Mouse (Mus musculus): ENCODE data around the gene Hoxc10.

Hoxc10 gene

DNA sequence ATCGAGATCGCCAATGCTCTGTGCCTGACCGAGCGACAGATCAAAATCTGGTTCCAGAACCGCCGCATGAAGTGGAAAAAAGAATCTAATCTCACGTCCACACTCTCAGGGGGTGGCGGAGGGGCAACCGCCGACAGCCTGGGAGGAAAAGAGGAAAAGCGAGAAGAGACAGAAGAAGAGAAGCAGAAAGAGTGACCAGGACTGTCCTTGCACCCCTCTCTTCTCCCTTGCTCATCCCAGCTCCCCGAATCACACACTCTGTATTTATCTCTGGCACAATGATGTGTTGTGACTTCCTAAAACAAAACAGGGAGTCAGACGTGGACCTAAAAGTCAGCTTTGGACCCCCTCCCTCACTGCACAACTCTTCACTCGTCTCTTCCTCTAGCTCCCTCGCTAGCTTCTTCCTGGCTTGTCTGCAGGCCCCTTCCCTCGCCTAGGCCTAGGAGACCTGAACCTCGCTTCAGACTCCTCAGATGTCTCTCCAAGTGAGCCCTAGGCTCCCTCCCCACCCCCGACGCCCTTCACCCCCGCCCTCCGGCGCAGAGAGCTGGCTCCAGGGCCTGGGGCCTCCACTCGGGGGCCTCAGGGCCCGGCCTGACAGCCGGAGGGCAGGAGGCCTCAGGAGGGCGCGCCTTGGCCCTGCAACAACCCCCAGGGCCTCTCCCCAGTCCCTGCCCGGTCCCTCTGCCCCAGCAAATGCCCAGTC lies 44.4 kb downstream of the Hoxc10 start:
- no peak for DNase-seq (ENCODE audit: low read depth in 1 of 2, low spot score in 2 of 2)

- no peak for DNase-seq (ENCODE audit: low read depth in 1 of 2, low spot score in 2 of 2)
These were observed 45.4 kb downstream of the Hoxc10 start for GRCm38 (mm10) chr15:103011928-103012486.

DNA sequence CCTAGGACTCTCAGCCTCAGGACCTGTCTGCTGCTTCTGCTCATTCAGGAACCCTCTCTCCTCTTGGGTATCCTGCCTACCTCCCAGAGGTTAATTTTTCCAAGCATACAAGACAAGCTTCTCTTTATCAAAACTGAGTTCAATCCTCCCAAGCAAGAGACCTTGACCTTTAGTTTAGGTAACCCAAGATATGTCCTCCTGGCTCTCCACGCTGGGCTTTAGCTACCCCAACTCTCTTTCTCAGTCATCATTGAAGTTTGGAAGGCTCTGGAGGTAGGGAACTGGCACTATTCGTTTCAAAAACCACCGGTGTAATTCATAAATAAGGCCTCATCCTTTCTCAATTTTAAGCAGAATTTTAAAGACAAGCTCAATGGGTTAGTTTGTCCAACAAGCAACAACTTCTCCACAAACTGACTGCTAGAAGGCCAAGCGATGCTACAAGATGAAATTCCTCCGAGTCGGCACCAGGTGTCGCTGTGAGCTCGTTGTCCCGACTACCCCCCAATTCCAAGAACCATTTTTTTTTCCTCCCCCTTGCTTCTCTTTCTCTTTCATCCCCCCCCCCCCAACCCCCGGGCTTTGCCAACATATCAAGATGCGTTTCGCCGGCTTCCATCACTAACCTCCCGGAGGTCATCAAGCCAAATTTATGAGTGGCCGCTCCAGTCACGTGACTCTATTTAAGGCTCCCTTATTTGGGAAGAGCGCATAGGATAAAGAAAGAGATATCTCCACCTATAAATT lies 46.8 kb downstream of the Hoxc10 start:
- no peak for DNase-seq (ENCODE audit: low read depth in 1 of 2, low spot score in 2 of 2)

DNA sequence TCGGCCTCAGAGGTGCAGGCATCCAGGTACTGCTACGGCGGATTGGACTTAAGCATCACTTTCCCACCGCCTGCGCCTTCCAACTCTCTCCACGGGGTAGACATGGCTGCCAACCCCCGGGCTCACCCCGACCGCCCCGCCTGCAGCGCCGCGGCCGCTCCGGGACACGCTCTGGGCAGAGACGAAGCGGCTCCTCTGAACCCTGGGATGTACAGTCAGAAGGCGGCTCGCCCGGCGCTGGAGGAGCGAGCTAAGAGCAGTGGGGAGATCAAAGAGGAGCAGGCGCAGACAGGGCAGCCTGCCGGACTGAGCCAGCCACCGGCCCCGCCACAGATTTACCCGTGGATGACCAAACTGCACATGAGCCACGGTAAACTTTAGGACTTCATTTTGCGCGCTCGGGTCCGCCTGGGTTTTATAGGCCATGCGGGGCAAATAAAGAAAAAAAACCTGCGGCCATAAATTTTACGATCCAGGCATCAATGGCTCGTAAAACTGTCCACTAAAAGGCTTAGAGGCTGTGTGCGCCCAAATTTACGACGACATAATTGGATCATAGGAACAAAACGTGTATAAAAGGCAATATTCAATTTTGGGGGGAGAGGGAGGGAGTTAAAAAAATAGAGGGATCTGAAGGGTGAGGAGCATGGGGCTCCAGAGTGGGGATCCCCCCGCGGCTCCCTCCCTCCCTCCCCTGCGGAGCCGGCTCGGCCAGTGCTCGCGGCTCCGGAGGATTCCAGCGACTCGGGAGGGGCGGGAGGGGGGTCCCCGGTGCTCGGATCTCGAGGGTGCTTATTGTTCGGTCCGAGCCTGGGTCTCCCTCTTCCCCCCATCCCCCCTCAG lies 47.8 kb downstream of the Hoxc10 start:
- no peak for DNase-seq (ENCODE audit: low read depth in 1 of 2, low spot score in 2 of 2)

GRCm38 (mm10) chr15:103015009-103015399 lies 48.4 kb downstream of the Hoxc10 start:
- DNase-seq (ENCODE audit: low read depth in 1 of 2, low spot score in 2 of 2) = no peak

- no peak for DNase-seq (ENCODE audit: low read depth in 1 of 2, low spot score in 2 of 2)
These were observed 49.0 kb downstream of the Hoxc10 start for GRCm38 (mm10) chr15:103015406-103016166.

- DNase-seq (ENCODE audit: low read depth in 1 of 2, low spot score in 2 of 2) = no peak
These were observed 52.0 kb downstream of the Hoxc10 start, which contains the start of gene Hoxc4 for GRCm38 (mm10) chr15:103018636-103019035. Gene Hoxc4 (plus strand): TSS chr15:103018934.

- DNase-seq (ENCODE audit: low read depth in 1 of 2, low spot score in 2 of 2) = no peak
These were observed 54.4 kb downstream of the Hoxc10 start for GRCm38 (mm10) chr15:103020899-103021418.

Data from monocyte, adult 2 months (primary cell).